Mouse (Mus musculus) stomach, postnatal 0 days (tissue): ENCODE results near the gene Lck. TPM values are rescaled to one million over a fixed set of nuclear protein-coding genes. Genes with fewer than 3 reads are reported as not detected.

Experiments used
- ATAC-seq: fragments of 200-750 bp; cut with Nextera tagmentation; 2 replicates; pipeline ENCODE4 v1.8.0; 2017; ENCODE audit not compliant: low FRiP score, low TSS enrichment
- DNase-seq: peaks from one replicate; pipeline ENCODE4 v3.0.0-alpha.2; 2016; ENCODE audit warnings: low spot score
- H3K27ac ChIP-seq: fragments of 300-500 bp; sonication (generic); replicated peaks from 2 replicates; pipeline ENCODE4 v1.5.1; 2014; ENCODE audit warnings: mild to moderate bottlenecking, control low read depth
- H3K27me3 ChIP-seq: fragments of 300-500 bp; sonication (generic); 2 replicates; pipeline ENCODE4 v1.6.1; 2014; ENCODE audit warnings: low read length; ENCODE audit not compliant: control insufficient read depth, insufficient read depth
- H3K36me3 ChIP-seq: fragments of 300-500 bp; sonication (generic); 2 replicates; pipeline ENCODE4 v1.6.1; 2014; ENCODE audit warnings: low read length, mixed read lengths; ENCODE audit not compliant: control insufficient read depth, insufficient read depth
- H3K4me1 ChIP-seq: fragments of 300-500 bp; sonication (generic); replicated peaks from 2 replicates; pipeline ENCODE4 v1.6.1; 2014; ENCODE audit warnings: antibody characterized with exemption; ENCODE audit not compliant: control insufficient read depth, insufficient read depth
- H3K4me2 ChIP-seq: fragments of 300-500 bp; sonication (generic); replicated peaks from 2 replicates; pipeline ENCODE4 v1.6.1; 2014; ENCODE audit warnings: low read depth, mild to moderate bottlenecking, control low read depth, moderate library complexity
- H3K4me3 ChIP-seq: fragments of 300-500 bp; sonication (generic); 2 replicates; pipeline ENCODE4 v1.5.1; 2014; ENCODE audit warnings: low read depth, low read length, control low read depth
- H3K9ac ChIP-seq: fragments of 300-500 bp; sonication (generic); 2 replicates; pipeline ENCODE4 v1.6.1; 2014; ENCODE audit warnings: mild to moderate bottlenecking, low read length, control low read depth, mixed read lengths
- H3K9me3 ChIP-seq: fragments of 300-500 bp; sonication (generic); 2 replicates; pipeline ENCODE4 v1.6.1; 2016; ENCODE audit warnings: low read length; ENCODE audit not compliant: control insufficient read depth
- CTCF ChIP-seq: IDR thresholded peaks from 2 replicates; pipeline ENCODE4 v1.5.1; 2016; ENCODE audit warnings: antibody characterized with exemption, low read depth, mild to moderate bottlenecking, moderate library complexity
- EP300 ChIP-seq: optimal IDR thresholded peaks from 2 replicates; pipeline ENCODE3; 2016; ENCODE audit warnings: antibody characterized with exemption
- WGBS: fragments of 180-500 bp; shearing (Covaris S2); extraction: QIAGEN DNeasy Blood & Tissue Kit; methylation state at CpG from one replicate; pipeline ENCODE4 v1.1.7; 2014; 5-methylcytosine and 5-hydroxymethylcytosine counted together
- polyA plus RNA-seq: library from polyadenylated mRNA; unstranded; fragments of >200 nt; fragmentation: Nextera tagmentation; extraction: Ambion mirVana; gene quantifications from 2 replicates; pipeline ENCODE4 v1.2.1, GENCODE M21; 2015

Gene Lck
- polyA plus RNA-seq, 1 experiment from 2014 or later = 1.9 TPM

DNA sequence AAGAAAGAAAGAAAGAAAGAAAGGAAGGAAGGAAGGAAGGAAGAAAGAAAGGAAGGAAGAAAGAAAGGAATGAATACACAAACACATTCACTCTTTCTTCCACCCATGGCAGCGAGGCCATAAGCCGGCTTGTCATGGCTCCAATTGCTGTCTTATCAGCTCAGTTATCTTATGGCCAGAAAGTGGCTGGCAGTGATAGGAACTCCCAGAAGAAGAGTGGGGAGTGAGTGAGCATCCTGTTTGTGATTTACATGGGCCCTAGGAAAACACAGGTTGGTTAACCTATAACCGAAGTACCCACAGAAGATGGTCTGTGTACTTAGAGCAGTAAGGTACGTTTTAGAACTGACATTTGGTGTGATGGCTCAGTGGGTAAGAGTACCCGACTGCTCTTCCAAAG, 12.3 kb downstream of the Lck start:
- Histone ChIP-seq H3K27ac (no peak overlapping the region), H3K9me3 (no peaks in the 10 kb centered on the region), H3K9ac (no peak overlapping the region), H3K4me1 (no peaks in the 10 kb centered on the region), H3K36me3 (no peaks in the 10 kb centered on the region), H3K4me2 (no peak overlapping the region), H3K27me3 (no peaks in the 10 kb centered on the region), H3K4me3 (no peak overlapping the region)
- WGBS = 73% methylated on average over 5 of the region's 5 CpGs
- no peak for TF ChIP-seq EP300
- TF ChIP-seq CTCF = no peak
- no peak for ATAC-seq
- DNase-seq = no peak

DNA sequence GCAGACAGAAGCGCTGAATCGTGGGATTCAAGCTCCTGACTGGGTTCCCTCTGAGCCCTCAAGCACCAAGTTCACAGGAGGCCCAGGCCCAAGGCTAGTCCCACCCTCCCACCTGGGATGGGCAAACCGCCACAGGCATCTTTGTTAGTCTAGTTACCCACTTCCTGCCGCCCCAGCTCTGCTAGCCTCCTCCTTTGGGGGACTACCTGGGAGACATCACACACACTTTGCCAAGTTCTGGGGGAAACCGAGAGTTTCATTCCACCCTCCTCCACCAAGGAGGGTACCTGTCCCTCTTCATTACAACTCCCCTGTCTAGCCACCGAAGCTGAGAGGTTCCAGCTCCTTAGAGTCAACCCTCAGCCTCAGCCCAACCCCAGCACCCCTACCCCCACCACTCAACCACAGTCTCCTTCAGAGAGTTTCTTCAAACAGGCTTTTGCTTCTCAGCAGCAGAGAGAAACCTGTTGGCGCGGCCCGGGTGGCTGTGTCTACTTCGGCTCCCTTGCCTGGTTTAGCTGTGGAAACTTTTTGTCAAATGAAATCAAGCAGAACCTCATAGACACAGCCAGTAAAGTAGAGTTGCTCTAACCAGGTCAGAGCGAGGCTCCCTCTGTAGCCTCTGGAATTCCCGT, 15.0 kb downstream of the Lck start:
- no peak overlapping the region for H3K4me3 ChIP-seq
- H3K27ac ChIP-seq = no peak overlapping the region
- H3K4me2 ChIP-seq = no peak overlapping the region
- no peak overlapping the region for H3K9ac ChIP-seq
- 85% methylated on average over 12 of the region's 12 CpGs for WGBS
- H3K36me3 ChIP-seq = no peaks in the 10 kb centered on the region
- ATAC-seq (no peak), DNase-seq (no peak)
- TF ChIP-seq EP300 (no peak), CTCF (no peak)
- no peaks in the 10 kb centered on the region for H3K9me3 ChIP-seq
- H3K27me3 ChIP-seq = no peaks in the 10 kb centered on the region
- no peaks in the 10 kb centered on the region; the same call in 1 of the 2 replicates for H3K4me1 ChIP-seq

DNA sequence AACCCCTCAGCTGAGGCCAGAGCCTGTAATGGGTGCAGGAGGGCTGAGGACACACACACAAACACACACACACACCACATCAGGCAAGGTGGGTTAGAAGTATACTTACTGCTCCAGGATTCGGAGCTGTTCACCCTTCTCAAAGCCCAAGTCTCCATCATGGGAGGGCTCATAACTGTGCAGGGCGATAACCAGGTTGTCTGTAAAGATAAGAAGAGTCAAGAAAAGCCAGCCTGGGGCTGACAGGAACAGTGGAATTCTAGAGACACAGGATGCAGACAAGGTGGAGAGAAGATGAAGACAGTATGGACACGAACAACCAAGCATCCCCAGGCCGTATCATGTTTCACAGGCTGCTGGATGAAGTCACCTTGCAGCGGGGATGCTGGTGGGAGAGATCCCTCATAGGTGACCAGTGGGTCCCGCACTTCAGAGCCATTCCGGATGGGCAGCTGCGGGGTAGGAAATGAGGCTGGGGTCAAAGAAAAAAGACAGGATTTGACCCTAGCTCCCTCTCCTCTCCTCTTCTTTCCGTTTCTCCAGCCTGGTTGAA, 16.1 kb downstream of the Lck start:
- DNase-seq (no peak), ATAC-seq (no peak)
- no peaks in the 10 kb centered on the region; the same call in 1 of the 2 replicates for H3K4me1 ChIP-seq
- TF ChIP-seq CTCF = no peak
- TF ChIP-seq EP300 = no peak
- H3K27me3 ChIP-seq = no peaks in the 10 kb centered on the region
- peak overlapping the region; percentile 59 for H3K9ac ChIP-seq
- H3K9me3 ChIP-seq = no peaks in the 10 kb centered on the region
- H3K4me2 ChIP-seq = peak overlapping the region; percentile 64; the same call in 1 of the 2 replicates
- no peaks in the 10 kb centered on the region for H3K36me3 ChIP-seq
- 76% methylated on average over 9 of the region's 9 CpGs for WGBS
- no peak overlapping the region; the same call in 1 of the 2 replicates for H3K4me3 ChIP-seq
- H3K27ac ChIP-seq = peak overlapping the region; percentile 71

DNA sequence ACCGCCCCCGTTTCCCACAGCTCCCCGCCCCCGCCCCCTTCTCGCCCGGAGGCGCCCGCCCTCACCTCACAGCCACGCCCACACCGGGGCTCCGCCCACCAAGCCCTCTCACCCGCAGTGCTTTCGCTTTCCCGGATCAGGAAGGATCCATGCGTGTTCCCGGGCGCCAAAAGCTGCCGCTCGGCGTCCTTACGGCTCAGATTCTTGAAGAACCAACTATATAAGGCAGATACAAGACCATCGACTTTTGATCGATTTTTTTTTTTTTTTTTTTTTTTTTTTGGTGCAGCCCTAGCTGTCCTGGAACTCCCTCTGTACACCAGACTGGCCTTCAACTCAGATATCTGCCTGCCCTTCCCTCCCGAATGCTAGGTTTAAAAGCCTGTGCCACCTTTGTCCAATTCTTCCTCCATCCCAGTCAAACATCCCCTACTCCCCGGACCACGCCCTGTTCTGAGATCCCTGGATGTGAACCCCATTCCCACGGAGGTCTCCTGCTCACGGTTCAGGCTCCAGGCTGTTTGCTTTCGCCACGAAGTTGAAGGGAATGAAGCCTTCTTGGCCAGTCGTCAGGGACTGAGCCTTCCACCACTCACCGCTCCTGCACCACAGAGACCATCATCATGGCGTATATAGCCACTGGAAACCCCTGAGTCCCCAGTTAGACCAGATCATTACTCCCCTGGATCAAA, 16.8 kb downstream of the Lck start:
- Histone ChIP-seq H3K9ac (peak overlapping the region; percentile 59), H3K27ac (peak overlapping the region; percentile 71), H3K27me3 (no peaks in the 10 kb centered on the region), H3K4me2 (peak overlapping the region; percentile 64), H3K4me1 (no peaks in the 10 kb centered on the region; the same call in 1 of the 2 replicates), H3K9me3 (no peaks in the 10 kb centered on the region), H3K4me3 (peak overlapping the region; percentile 39), H3K36me3 (no peaks in the 10 kb centered on the region)
- peak; percentile 88 for ATAC-seq
- TF ChIP-seq CTCF (no peak), EP300 (no peak)
- peak; percentile 96 for DNase-seq
- 6% methylated on average over 32 of the region's 33 CpGs for WGBS

DNA sequence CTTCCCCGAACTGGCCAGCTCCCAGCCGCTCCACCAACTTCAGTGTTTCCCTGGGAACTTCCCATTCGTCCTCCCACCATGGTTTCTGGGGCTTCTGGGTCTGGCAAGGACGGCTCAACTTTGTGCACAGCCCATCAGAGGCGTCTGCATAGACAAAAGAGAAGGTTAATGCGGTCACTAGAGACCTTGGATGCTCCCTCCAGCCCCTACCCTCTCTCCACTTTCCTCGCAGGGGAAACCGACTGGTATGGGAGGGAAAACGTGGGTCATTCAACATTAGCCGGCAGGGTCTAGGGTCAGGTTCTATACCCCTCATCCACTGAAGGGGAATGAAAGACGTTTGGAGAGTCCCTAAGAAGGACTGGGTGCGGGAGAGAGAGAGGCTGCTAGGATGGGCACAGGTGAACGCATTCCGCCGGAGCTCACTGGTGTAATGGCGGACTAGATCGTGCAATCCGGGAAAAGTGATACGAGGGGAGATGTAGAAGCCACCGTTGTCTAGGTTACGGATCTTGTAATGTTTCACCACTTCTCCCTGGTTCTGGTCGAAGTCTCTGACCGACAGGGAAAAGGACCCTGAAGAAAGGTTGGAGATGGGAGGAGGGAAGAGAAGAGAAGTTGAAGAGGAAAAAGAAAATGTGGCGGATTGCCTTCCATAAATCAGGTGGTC, 17.4 kb downstream of the Lck start:
- no peak for TF ChIP-seq EP300
- no peak for TF ChIP-seq CTCF
- Histone ChIP-seq H3K9me3 (no peaks in the 10 kb centered on the region), H3K9ac (peak overlapping the region; percentile 59), H3K4me1 (no peaks in the 10 kb centered on the region; the same call in 1 of the 2 replicates), H3K27me3 (no peaks in the 10 kb centered on the region), H3K4me2 (peak overlapping the region; percentile 64), H3K36me3 (no peaks in the 10 kb centered on the region), H3K27ac (0 out of 2 replicates have a peak overlapping the region, but pooled peaks have one; percentile 25), H3K4me3 (peak overlapping the region; percentile 39)
- WGBS = under 1% methylated on average over 24 of the region's 24 CpGs
- peak; percentile 58 for ATAC-seq
- no peak for DNase-seq
